Mouse (Mus musculus): ENCODE measurements around the gene Txndc15. TPM values are rescaled to one million over a fixed set of nuclear protein-coding genes. Genes with fewer than 3 reads are reported as not detected.

Gene Txndc15
- polyA plus RNA-seq, 1 experiment from 2014 or later, result 63.6 TPM

- no peaks in the 10 kb centered on the region for H3K4me1 ChIP-seq (replicated peaks; ENCODE audit: control insufficient read depth, insufficient read depth)
- no peak overlapping the region for H3K9ac ChIP-seq (ENCODE audit: low read length)
- no peak overlapping the region for H3K4me2 ChIP-seq (replicated peaks; ENCODE audit: low read depth)
- TF ChIP-seq EP300 (optimal IDR thresholded peaks at IDR 0.05) (no peak), CTCF (IDR thresholded peaks at IDR 0.05; ENCODE audit: low read depth) (no peak)
- H3K27me3 ChIP-seq (ENCODE audit: control insufficient read depth, insufficient read depth, low read length), result no peaks in the 10 kb centered on the region
- H3K4me3 ChIP-seq (ENCODE audit: low read depth, low read length), result no peak overlapping the region
- ATAC-seq (ENCODE audit: low FRiP score, low TSS enrichment) (no peak), DNase-seq (ENCODE audit: low spot score) (no peak)
- no peak overlapping the region for H3K27ac ChIP-seq (replicated peaks)
- WGBS, result 66% methylated on average over 10 of the region's 10 CpGs
- H3K36me3 ChIP-seq (ENCODE audit: control insufficient read depth, insufficient read depth, low read length), result no peaks in the 10 kb centered on the region
- no peaks in the 10 kb centered on the region for H3K9me3 ChIP-seq (ENCODE audit: control insufficient read depth, low read length)
Measured at GRCm38 (mm10) chr13:55760576-55760975, 46.1 kb downstream of the Txndc15 start.

DNA sequence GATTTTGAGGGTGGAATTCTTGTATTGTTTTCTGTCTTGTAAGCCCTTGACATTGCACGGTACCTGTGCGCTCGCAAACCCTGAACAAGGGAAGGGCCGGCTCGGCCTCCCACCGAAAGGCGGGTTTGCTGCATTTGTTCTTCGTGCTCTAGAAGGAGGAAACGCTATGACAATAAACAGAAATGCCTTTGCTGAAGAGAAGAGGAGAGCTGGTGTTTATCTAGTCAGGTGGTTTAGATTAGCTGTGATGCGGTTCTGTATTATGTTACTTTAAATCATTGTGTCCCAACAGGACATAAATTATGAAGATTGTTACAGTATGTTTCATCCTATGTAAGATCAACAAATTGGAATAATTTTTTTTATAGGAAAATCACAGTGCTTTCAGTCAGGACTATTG, 47.0 kb downstream of the Txndc15 start:
- H3K36me3 ChIP-seq (ENCODE audit: control insufficient read depth, insufficient read depth, low read length), result no peaks in the 10 kb centered on the region
- H3K27me3 ChIP-seq (ENCODE audit: control insufficient read depth, insufficient read depth, low read length), result no peaks in the 10 kb centered on the region
- TF ChIP-seq EP300 (optimal IDR thresholded peaks at IDR 0.05), result no peak
- WGBS, result 59% methylated on average over 10 of the region's 10 CpGs
- H3K4me2 ChIP-seq (replicated peaks; ENCODE audit: low read depth), result no peak overlapping the region
- H3K9me3 ChIP-seq (ENCODE audit: control insufficient read depth, low read length), result no peaks in the 10 kb centered on the region
- H3K27ac ChIP-seq (replicated peaks), result no peak overlapping the region
- DNase-seq (ENCODE audit: low spot score) (no peak), ATAC-seq (ENCODE audit: low FRiP score, low TSS enrichment) (no peak)
- no peak overlapping the region for H3K4me3 ChIP-seq (ENCODE audit: low read depth, low read length)
- no peaks in the 10 kb centered on the region for H3K4me1 ChIP-seq (replicated peaks; ENCODE audit: control insufficient read depth, insufficient read depth)
- H3K9ac ChIP-seq (ENCODE audit: low read length), result no peak overlapping the region

DNA sequence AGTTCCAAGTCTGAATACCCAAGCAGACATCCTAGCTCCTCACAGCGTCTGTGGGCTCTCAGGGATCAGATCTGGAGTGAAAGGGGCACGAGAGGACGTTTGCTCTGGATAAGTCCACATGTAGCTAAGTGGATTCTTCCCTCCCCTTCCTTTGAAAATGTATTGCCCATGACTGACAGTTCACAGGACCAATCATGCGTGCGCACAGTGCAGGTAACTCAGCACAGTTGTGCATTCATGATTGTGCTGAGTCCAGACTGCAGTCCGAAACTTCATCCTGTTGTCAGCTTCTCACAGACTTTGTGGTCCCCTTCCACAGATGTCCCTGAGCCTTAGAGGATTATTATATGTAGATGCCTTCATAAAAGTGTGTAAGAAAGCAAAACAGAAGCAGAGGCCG, 59.9 kb downstream of the Txndc15 start:
- WGBS, result 87% methylated on average over 7 of the region's 7 CpGs
- H3K4me2 ChIP-seq (replicated peaks; ENCODE audit: low read depth), result no peak overlapping the region
- H3K4me3 ChIP-seq (ENCODE audit: low read depth, low read length), result no peak overlapping the region
- no peak overlapping the region for H3K27ac ChIP-seq (replicated peaks)
- H3K4me1 ChIP-seq (replicated peaks; ENCODE audit: control insufficient read depth, insufficient read depth), result no peaks in the 10 kb centered on the region
- ATAC-seq (ENCODE audit: low FRiP score, low TSS enrichment) (no peak), DNase-seq (ENCODE audit: low spot score) (no peak)
- no peak for TF ChIP-seq EP300 (optimal IDR thresholded peaks at IDR 0.05)
- TF ChIP-seq CTCF (IDR thresholded peaks at IDR 0.05; ENCODE audit: low read depth), result no peak
- H3K9ac ChIP-seq (ENCODE audit: low read length), result no peak overlapping the region
- no peaks in the 10 kb centered on the region for H3K27me3 ChIP-seq (ENCODE audit: control insufficient read depth, insufficient read depth, low read length)
- H3K9me3 ChIP-seq (ENCODE audit: control insufficient read depth, low read length), result no peaks in the 10 kb centered on the region
- H3K36me3 ChIP-seq (ENCODE audit: control insufficient read depth, insufficient read depth, low read length), result peaks cover 2% of the 10 kb centered on the region

DNA sequence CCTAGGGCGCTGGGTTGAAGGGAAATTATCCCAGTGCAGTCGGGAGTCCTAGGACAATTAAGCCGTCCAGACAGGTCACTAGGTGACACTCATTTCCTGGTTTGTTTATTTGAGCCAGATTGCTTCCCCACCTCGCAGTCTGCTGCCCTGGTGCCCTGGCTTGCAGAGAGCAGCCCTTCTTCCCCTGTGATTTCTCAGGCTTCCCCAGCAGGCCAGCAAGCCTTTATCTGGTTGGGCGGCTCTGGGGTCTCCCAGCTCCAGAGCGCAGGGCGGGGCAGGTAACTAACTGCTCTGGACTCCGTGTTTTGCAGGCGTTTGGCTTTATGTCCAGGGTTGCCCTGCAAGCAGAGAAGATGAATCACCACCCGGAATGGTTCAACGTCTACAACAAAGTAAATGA, 60.6 kb downstream of the Txndc15 start:
- no peak for ATAC-seq (ENCODE audit: low FRiP score, low TSS enrichment)

More for the DNA sequence above, 60.6 kb downstream of the Txndc15 start:
- H3K36me3 ChIP-seq (ENCODE audit: control insufficient read depth, insufficient read depth, low read length), result peaks cover 2% of the 10 kb centered on the region
- H3K27ac ChIP-seq (replicated peaks), result no peak overlapping the region
- no peak for TF ChIP-seq CTCF (IDR thresholded peaks at IDR 0.05; ENCODE audit: low read depth)
- 18% methylated on average over 11 of the region's 11 CpGs for WGBS
- no peak overlapping the region for H3K4me3 ChIP-seq (ENCODE audit: low read depth, low read length)
- H3K27me3 ChIP-seq (ENCODE audit: control insufficient read depth, insufficient read depth, low read length), result no peaks in the 10 kb centered on the region
- H3K4me1 ChIP-seq (replicated peaks; ENCODE audit: control insufficient read depth, insufficient read depth), result no peaks in the 10 kb centered on the region
- no peak for DNase-seq (ENCODE audit: low spot score)
- H3K4me2 ChIP-seq (replicated peaks; ENCODE audit: low read depth), result no peak overlapping the region
- no peaks in the 10 kb centered on the region for H3K9me3 ChIP-seq (ENCODE audit: control insufficient read depth, low read length)
- H3K9ac ChIP-seq (ENCODE audit: low read length), result no peak overlapping the region

Other genes with a start within 250 kb of the Txndc15 start
- gene Dbn1, start 226.5 kb upstream of the Txndc15 start, polyA plus RNA-seq (2015; fragmentation: Nextera tagmentation; extraction: Ambion mirVana), result 39.3 and 40.4 TPM in 2 replicates
- gene Pdlim7, start 201.0 kb upstream of the Txndc15 start, polyA plus RNA-seq (2015; fragmentation: Nextera tagmentation; extraction: Ambion mirVana), result 174 and 193 TPM in 2 replicates
- 1.0 and 1.3 TPM in 2 replicates for gene Dok3, start 185.4 kb upstream of the Txndc15 start, polyA plus RNA-seq (2015; fragmentation: Nextera tagmentation; extraction: Ambion mirVana)
- 24.2 and 25.6 TPM in 2 replicates for gene Ddx41, start 178.0 kb upstream of the Txndc15 start, polyA plus RNA-seq (2015; fragmentation: Nextera tagmentation; extraction: Ambion mirVana)
- gene Fam193b, start 143.5 kb upstream of the Txndc15 start, polyA plus RNA-seq (2015; fragmentation: Nextera tagmentation; extraction: Ambion mirVana), result 10.2 and 11.1 TPM in 2 replicates
- gene Tmed9, start 140.9 kb upstream of the Txndc15 start, polyA plus RNA-seq (2015; fragmentation: Nextera tagmentation; extraction: Ambion mirVana), result 123 and 136 TPM in 2 replicates
- 15.9 and 16.0 TPM in 2 replicates for gene B4galt7, start 114.8 kb upstream of the Txndc15 start, polyA plus RNA-seq (2015; fragmentation: Nextera tagmentation; extraction: Ambion mirVana)
- gene Caml, start 91.6 kb upstream of the Txndc15 start, polyA plus RNA-seq (2015; fragmentation: Nextera tagmentation; extraction: Ambion mirVana), result 32.0 and 33.0 TPM in 2 replicates
- gene Ddx46, start 79.6 kb upstream of the Txndc15 start, polyA plus RNA-seq (2015; fragmentation: Nextera tagmentation; extraction: Ambion mirVana), result 14.9 and 15.2 TPM in 2 replicates
- gene B230219D22Rik, start 21.5 kb upstream of the Txndc15 start, polyA plus RNA-seq (2015; fragmentation: Nextera tagmentation; extraction: Ambion mirVana), result 25.4 and 26.1 TPM in 2 replicates
- gene Pcbd2, start 12.7 kb downstream of the Txndc15 start, polyA plus RNA-seq (2015; fragmentation: Nextera tagmentation; extraction: Ambion mirVana), result 71.2 and 73.9 TPM in 2 replicates
- gene Catsper3, start 69.9 kb downstream of the Txndc15 start, polyA plus RNA-seq (2015; fragmentation: Nextera tagmentation; extraction: Ambion mirVana), result 0.07 and 0.13 TPM in 2 replicates
- gene Pitx1, start 121.5 kb downstream of the Txndc15 start, polyA plus RNA-seq (2015; fragmentation: Nextera tagmentation; extraction: Ambion mirVana), result 193 and 214 TPM in 2 replicates